Mouse (Mus musculus) c-Kit-positive CD71-positive TER-119-negative erythroid progenitor cells, embryonic 14.5 days (primary cell): Measurements from ENCODE around the gene Ciao1.
"Not testable (repeated sequence)": the region's sequence is repeated elsewhere in the genome, so short reads cannot be mapped to it uniquely, and the experiment has no call there.

ENCODE experiments used
- DNase-seq: peaks from one replicate; pipeline ENCODE4 v3.0.0-alpha.2; 2013; ENCODE audit warnings: low read depth

The Ciao1 gene

GRCm38 (mm10) chr2:127247592-127248333 is at the start of gene Ciao1, which contains the start of gene Tmem127:
Gene Ciao1 (minus strand): TSS chr2:127247816.
Gene Tmem127 (plus strand): TSS chr2:127247908.
- peak; percentile 98 for DNase-seq

GRCm38 (mm10) chr2:127297001-127297805 is 49.6 kb upstream of the Ciao1 start:
- DNase-seq = no peak

- DNase-seq = no peak
Observed at GRCm38 (mm10) chr2:127292250-127292649, 44.6 kb upstream of the Ciao1 start.

- no peak for DNase-seq
Observed at GRCm38 (mm10) chr2:127278162-127278561, 30.5 kb upstream of the Ciao1 start.

GRCm38 (mm10) chr2:127275551-127276320 is 28.1 kb upstream of the Ciao1 start:
- no peak for DNase-seq

- DNase-seq = no peak
Observed at GRCm38 (mm10) chr2:127274590-127274989, 27.0 kb upstream of the Ciao1 start.

GRCm38 (mm10) chr2:127272806-127273205 is 25.2 kb upstream of the Ciao1 start:
- no peak for DNase-seq

- DNase-seq = not testable (repeated sequence)
Observed at GRCm38 (mm10) chr2:127272049-127272448, 24.4 kb upstream of the Ciao1 start.

GRCm38 (mm10) chr2:127271042-127271515 is 23.5 kb upstream of the Ciao1 start:
- DNase-seq = no peak

- no peak for DNase-seq
Observed at GRCm38 (mm10) chr2:127270300-127271041, 22.9 kb upstream of the Ciao1 start.

GRCm38 (mm10) chr2:127269491-127270299 is 22.1 kb upstream of the Ciao1 start, which contains the start of gene Stard7:
Gene Stard7 (plus strand): TSS chr2:127270218.
- DNase-seq = peak; percentile 94

GRCm38 (mm10) chr2:127267854-127268253 is 20.2 kb upstream of the Ciao1 start:
- DNase-seq = no peak

- no peak for DNase-seq
Observed at GRCm38 (mm10) chr2:127262480-127262879, 14.9 kb upstream of the Ciao1 start.

- DNase-seq = no peak
Observed at GRCm38 (mm10) chr2:127259340-127259739, 11.7 kb upstream of the Ciao1 start.

GRCm38 (mm10) chr2:127255294-127255693 is 7.7 kb upstream of the Ciao1 start:
- no peak for DNase-seq

- no peak for DNase-seq
Observed at GRCm38 (mm10) chr2:127254604-127255134, 7.1 kb upstream of the Ciao1 start.

GRCm38 (mm10) chr2:127252787-127253186 is 5.2 kb upstream of the Ciao1 start:
- no peak for DNase-seq

- DNase-seq = no peak
Observed at GRCm38 (mm10) chr2:127251880-127252527, 4.4 kb upstream of the Ciao1 start.

GRCm38 (mm10) chr2:127251457-127251856 is 3.8 kb upstream of the Ciao1 start:
- no peak for DNase-seq
